Mouse (Mus musculus): Measurements from ENCODE around the gene Gm21972. TPM values are rescaled to one million over a fixed set of nuclear protein-coding genes. Genes with fewer than 3 reads are reported as not detected.

Gene Gm21972
- polyA plus RNA-seq, 1 experiment from 2014 or later: 0.22 TPM

DNA sequence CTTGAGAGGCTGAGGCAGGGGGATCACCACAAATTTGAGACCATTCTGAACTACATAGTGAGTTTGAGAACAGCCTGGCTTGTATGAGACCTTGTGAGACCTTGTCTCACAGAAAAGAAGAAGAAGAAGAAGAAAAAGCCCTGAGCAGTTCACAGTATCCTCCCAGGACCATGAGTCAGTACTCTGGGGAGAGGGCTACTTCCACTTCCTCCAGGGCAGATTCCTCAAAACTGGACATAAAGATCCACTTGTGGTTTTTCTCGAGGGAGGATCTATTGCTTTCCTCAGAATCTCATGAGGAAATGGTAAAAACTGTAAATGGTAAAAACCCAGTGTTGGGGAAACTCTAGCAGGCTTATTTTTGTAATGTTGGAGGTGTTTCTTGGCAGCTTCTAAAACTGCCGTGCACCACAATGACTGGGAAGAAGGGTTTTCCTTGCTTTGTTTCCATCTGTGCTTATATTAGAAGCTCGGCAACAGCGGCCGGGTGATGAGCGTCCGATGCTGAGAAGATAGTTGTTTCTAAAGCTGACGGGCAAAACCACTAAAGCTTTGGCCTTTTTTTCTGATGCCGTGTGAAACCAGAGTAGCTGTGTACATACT, 69.3 kb downstream of the Gm21972 start:
- no peak for DNase-seq (ENCODE audit: low spot score)
- no peak overlapping the region for H3K27ac ChIP-seq (replicated peaks)
- 94% methylated on average over 9 of the region's 9 CpGs for WGBS
- H3K4me3 ChIP-seq: no peak overlapping the region
- H3K27me3 ChIP-seq (ENCODE audit: low read depth, poor library complexity, severe bottlenecking): no peaks in the 10 kb centered on the region
- H3K36me3 ChIP-seq: peaks cover 91% of the 10 kb centered on the region
- peaks cover 6% of the 10 kb centered on the region for H3K4me1 ChIP-seq
- no peaks in the 10 kb centered on the region for H3K9me3 ChIP-seq (replicated peaks)

DNA sequence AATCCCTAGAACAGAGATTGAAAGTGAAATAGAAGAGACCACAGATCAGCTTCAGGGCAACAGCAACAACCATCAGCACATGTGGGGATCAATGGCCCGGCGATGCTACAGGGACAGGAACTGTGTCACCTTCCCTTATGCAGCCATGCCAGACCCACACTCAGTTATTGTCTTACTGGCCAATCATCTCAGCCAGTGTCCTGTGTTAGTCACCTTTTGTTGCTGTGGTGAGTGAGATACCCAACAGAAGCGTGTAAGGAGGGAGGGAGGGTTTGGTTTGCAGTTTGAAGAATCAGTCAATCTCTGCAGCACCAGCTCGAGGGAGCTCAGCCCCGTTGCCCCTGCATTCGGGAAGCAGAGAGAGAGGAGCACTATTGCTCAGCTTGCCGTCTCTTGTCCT, 77.2 kb downstream of the Gm21972 start:
- 81% methylated on average over 7 of the region's 7 CpGs for WGBS
- no peak overlapping the region for H3K27ac ChIP-seq (replicated peaks)
- peaks cover 69% of the 10 kb centered on the region for H3K36me3 ChIP-seq
- no peaks in the 10 kb centered on the region for H3K9me3 ChIP-seq (replicated peaks)
- DNase-seq (ENCODE audit: low spot score): no peak
- no peaks in the 10 kb centered on the region for H3K27me3 ChIP-seq (ENCODE audit: low read depth, poor library complexity, severe bottlenecking)
- no peaks in the 10 kb centered on the region for H3K4me1 ChIP-seq
- no peak overlapping the region for H3K4me3 ChIP-seq

DNA sequence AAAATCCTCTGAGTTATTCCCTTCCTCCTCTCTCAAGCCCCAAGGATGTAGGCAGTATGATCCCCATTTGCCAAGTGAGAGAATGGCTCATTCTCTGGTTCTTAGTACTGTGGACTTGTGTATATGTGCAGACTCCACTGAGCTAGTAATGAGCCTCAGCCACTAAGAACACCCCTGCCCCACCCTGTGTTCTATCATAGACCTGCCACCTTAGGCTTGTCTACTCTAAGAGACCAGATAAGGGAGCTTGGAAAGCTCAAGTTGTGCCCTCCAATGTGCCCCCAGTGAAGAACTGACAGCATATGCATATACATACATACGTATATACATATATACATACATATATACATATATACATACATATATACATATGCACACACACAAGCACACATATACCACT, 78.1 kb downstream of the Gm21972 start:
- Histone ChIP-seq H3K27ac (replicated peaks) (no peak overlapping the region), H3K36me3 (peaks cover 71% of the 10 kb centered on the region), H3K4me1 (no peaks in the 10 kb centered on the region), H3K9me3 (replicated peaks) (no peaks in the 10 kb centered on the region), H3K4me3 (no peak overlapping the region), H3K27me3 (ENCODE audit: low read depth, poor library complexity, severe bottlenecking) (no peaks in the 10 kb centered on the region)
- DNase-seq (ENCODE audit: low spot score): no peak
- 90% methylated on average over 1 of the region's 1 CpGs for WGBS

Other genes starting within 250 kb of the Gm21972 start
- gene Itm2c, start 239.4 kb upstream of the Gm21972 start, polyA plus RNA-seq (2016; fragmentation: Nextera tagmentation; extraction: Ambion mirVana): 121 and 137 TPM in 2 replicates
- 0.20 and 1.0 TPM in 2 replicates for gene 4933407L21Rik, start 205.2 kb upstream of the Gm21972 start, polyA plus RNA-seq (2016; fragmentation: Nextera tagmentation; extraction: Ambion mirVana)
- gene Gpr55, start 172.6 kb upstream of the Gm21972 start, polyA plus RNA-seq (2016; fragmentation: Nextera tagmentation; extraction: Ambion mirVana): not detected in 2 replicates
- not detected in 2 replicates for gene Spata3, start 116.8 kb upstream of the Gm21972 start, polyA plus RNA-seq (2016; fragmentation: Nextera tagmentation; extraction: Ambion mirVana)
- 0.14 TPM in 1 of 2 replicates, not detected in the other for gene 2810459M11Rik, start 87.8 kb upstream of the Gm21972 start, polyA plus RNA-seq (2016; fragmentation: Nextera tagmentation; extraction: Ambion mirVana)
- 239 and 242 TPM in 2 replicates for gene Psmd1, start 69.2 kb upstream of the Gm21972 start, polyA plus RNA-seq (2016; fragmentation: Nextera tagmentation; extraction: Ambion mirVana)
- 0.26 and 0.40 TPM in 2 replicates for gene Htr2b, start 21.7 kb upstream of the Gm21972 start, polyA plus RNA-seq (2016; fragmentation: Nextera tagmentation; extraction: Ambion mirVana)
- 41.3 and 41.6 TPM in 2 replicates for gene Armc9, start 21.1 kb downstream of the Gm21972 start, polyA plus RNA-seq (2016; fragmentation: Nextera tagmentation; extraction: Ambion mirVana)
- 3.7 and 4.2 TPM in 2 replicates for gene B3gnt7, start 169.2 kb downstream of the Gm21972 start, polyA plus RNA-seq (2016; fragmentation: Nextera tagmentation; extraction: Ambion mirVana)
- gene Ncl, start 225.8 kb downstream of the Gm21972 start, polyA plus RNA-seq (2016; fragmentation: Nextera tagmentation; extraction: Ambion mirVana): 447 and 502 TPM in 2 replicates

Measured in midbrain, embryonic 10.5 days (tissue).